Comparison of ENCODE assay signal across 26 mouse cellular contexts in the genomic region with DNA sequence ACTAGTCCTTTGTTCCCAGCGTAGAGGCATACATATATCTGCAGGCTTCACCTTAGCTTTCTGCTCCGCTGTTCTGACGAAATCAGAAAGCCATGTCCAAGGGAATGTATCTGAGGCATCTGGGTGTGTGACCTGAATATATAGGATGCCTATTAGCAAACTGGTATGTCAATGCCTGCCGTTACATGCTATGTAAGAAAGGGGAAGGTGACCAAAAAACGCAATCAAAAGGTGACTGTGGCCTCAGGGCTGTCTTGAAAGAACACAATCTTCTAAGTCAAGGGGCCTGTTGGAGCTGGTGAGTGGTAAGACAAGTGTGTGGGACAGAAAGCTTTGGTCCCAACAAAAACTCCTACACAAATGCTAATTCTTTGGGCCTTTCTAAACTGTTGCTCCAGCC. TPM values are rescaled to one million over a fixed set of nuclear protein-coding genes. Genes with fewer than 3 reads are reported as not detected.
DNase-seq lines count a peak whose midpoint lies in the region; ATAC-seq and TF ChIP-seq lines count a peak whose summit lies in the region.
"Had no signal": no experiment of that assay in that cellular context is flagged by ENCODE, and none has a peak within 500 bp of the region (broad histone marks: within the 10 kb centered on the region; RNA-seq: fewer than 3 reads in every experiment).

No protein-coding gene starts in this region.

- peaks cover 34% of the 10 kb centered on the region for H3K79me2 ChIP-seq in liver, adult 2 months (ENCODE audit: control insufficient read depth, insufficient read depth, low read length)

- no peak overlapping the region for H3K9ac ChIP-seq in liver, adult 2 months (ENCODE audit: low read depth, low read length)
- no peak overlapping the region for H3K9ac ChIP-seq in liver, embryonic 12.5 days
- no peak overlapping the region for H3K9ac ChIP-seq in liver, embryonic 15.5 days
- H3K9ac ChIP-seq: embryonic facial prominence, embryonic 12.5 days; embryonic facial prominence, embryonic 15.5 days; forebrain, embryonic 12.5 days; forebrain, embryonic 15.5 days; hindbrain, embryonic 13.5 days had no signal

- H3K9me3 ChIP-seq in liver, embryonic 12.5 days (replicated peaks), result no peaks in the 10 kb centered on the region
- H3K9me3 ChIP-seq in liver, embryonic 15.5 days (replicated peaks), result no peaks in the 10 kb centered on the region
- H3K9me3 ChIP-seq: embryonic facial prominence, embryonic 12.5 days; embryonic facial prominence, embryonic 15.5 days; forebrain, embryonic 15.5 days had no signal

- no peak for ATAC-seq in liver, embryonic 12.5 days
- no peak for ATAC-seq in liver, embryonic 15.5 days (ENCODE audit: insufficient read depth)
- ATAC-seq: forebrain, embryonic 15.5 days; hindbrain, embryonic 16.5 days; Patski had no signal

- no peak overlapping the region for H3K4me2 ChIP-seq in liver, embryonic 12.5 days
- no peak overlapping the region for H3K4me2 ChIP-seq in liver, embryonic 15.5 days
- H3K4me2 ChIP-seq: embryonic facial prominence, embryonic 12.5 days; embryonic facial prominence, embryonic 15.5 days; forebrain, embryonic 12.5 days; forebrain, embryonic 15.5 days; heart, embryonic 11.5 days; hindbrain, embryonic 13.5 days had no signal

- no peak for DNase-seq in liver, adult 2 months (ENCODE audit: extremely low read depth, low read depth, low spot score)
- no peak for DNase-seq in liver
- DNase-seq in gastrocnemius, adult 8-10 months (ENCODE audit: low spot score in 2 of 2), result no peak
- DNase-seq in adipocyte (ENCODE audit: low spot score), result no peak
- no peak for DNase-seq in kidney, adult 9 months
- DNase-seq: adrenal gland, adult 2 months; adrenal gland, postnatal 14 days; B cell, adult 2 months; cerebellum, adult 11 months; cerebellum, adult 2 months; cerebellum, adult 9-11 months; cerebellum, postnatal 25 days; gastrocnemius, postnatal 10 days; heart, postnatal 36 days had no signal

- H3K4me1 ChIP-seq in liver, adult 2 months (ENCODE audit: control insufficient read depth, insufficient read depth, low read length), result peaks cover 37% of the 10 kb centered on the region
- H3K4me1 ChIP-seq in liver, embryonic 12.5 days, result peaks cover 27% of the 10 kb centered on the region
- peaks cover 42% of the 10 kb centered on the region for H3K4me1 ChIP-seq in liver, embryonic 15.5 days (replicated peaks)
- H3K4me1 ChIP-seq: embryonic facial prominence, embryonic 12.5 days; embryonic facial prominence, embryonic 15.5 days; forebrain, embryonic 12.5 days; forebrain, embryonic 15.5 days; hindbrain, embryonic 10.5 days; hindbrain, embryonic 13.5 days had no signal

- peaks cover 66% of the 10 kb centered on the region for H3K36me3 ChIP-seq in liver, adult 2 months (ENCODE audit: control insufficient read depth, insufficient read depth, low read length)
- peaks cover 29% of the 10 kb centered on the region for H3K36me3 ChIP-seq in liver, embryonic 12.5 days
- H3K36me3 ChIP-seq in liver, embryonic 15.5 days (replicated peaks), result peaks cover 37% of the 10 kb centered on the region

- TF ChIP-seq CTCF in liver, adult 2 months (IDR thresholded peaks at IDR 0.05; ENCODE audit: low read depth, low read length), result no peak

- H3K27ac ChIP-seq in liver, adult 2 months (replicated peaks; ENCODE audit: insufficient read depth, low read depth, low read length), result peak overlapping the region; percentile 71
- H3K27ac ChIP-seq in liver, embryonic 12.5 days, result peak overlapping the region; percentile 38; the same call in 1 of the 2 replicates
- peak overlapping the region; percentile 26 for H3K27ac ChIP-seq in liver, embryonic 15.5 days (replicated peaks)
- H3K27ac ChIP-seq: embryonic facial prominence, embryonic 12.5 days; embryonic facial prominence, embryonic 15.5 days; forebrain, embryonic 12.5 days; forebrain, embryonic 15.5 days; hindbrain, embryonic 10.5 days; hindbrain, embryonic 13.5 days had no signal

- H3K4me3 ChIP-seq in liver, adult 2 months (ENCODE audit: insufficient read depth, low read depth, low read length), result no peak overlapping the region
- H3K4me3 ChIP-seq in liver, embryonic 12.5 days, result no peak overlapping the region
- no peak overlapping the region for H3K4me3 ChIP-seq in liver, embryonic 15.5 days (replicated peaks)
- H3K4me3 ChIP-seq: embryonic facial prominence, embryonic 12.5 days; embryonic facial prominence, embryonic 15.5 days; forebrain, embryonic 12.5 days; forebrain, embryonic 15.5 days; hindbrain, embryonic 10.5 days; hindbrain, embryonic 13.5 days had no signal

- WGBS in liver, adult 2 months, result 57% methylated on average over 5 of the region's 5 CpGs
- 74% methylated on average over 5 of the region's 5 CpGs for WGBS in liver, embryonic 12.5 days (ENCODE audit: insufficient replicate concordance)
- WGBS in liver, embryonic 15.5 days (ENCODE audit: insufficient replicate concordance), result 74% methylated on average over 5 of the region's 5 CpGs

- no peaks in the 10 kb centered on the region for H3K27me3 ChIP-seq in liver, adult 2 months (ENCODE audit: control insufficient read depth, insufficient read depth, low read length)
- no peaks in the 10 kb centered on the region for H3K27me3 ChIP-seq in liver, embryonic 12.5 days (replicated peaks)
- no peaks in the 10 kb centered on the region for H3K27me3 ChIP-seq in liver, embryonic 15.5 days
- H3K27me3 ChIP-seq: CH12.LX; embryonic facial prominence, embryonic 12.5 days; embryonic facial prominence, embryonic 15.5 days; forebrain, embryonic 12.5 days; forebrain, embryonic 15.5 days; hindbrain, embryonic 13.5 days; Patski had no signal

- TF ChIP-seq POLR2A in liver, adult 2 months (IDR thresholded peaks at IDR 0.05; ENCODE audit: extremely low read depth, insufficient read depth, low read length), result no peak

RNA-seq across cellular contexts. Expression of gene Abca1, which starts 28.2 kb away (rescaled TPM):
- total RNA-seq in liver, adult 2 months (2014; rRNA removed), result 65.4 and 89.1 TPM in 2 replicates
- 17.1 and 21.0 TPM in 2 replicates for polyA plus RNA-seq in liver, adult 2 months (2012; rRNA removed)
- 9.8 and 10.1 TPM in 2 replicates for polyA plus RNA-seq in liver, embryonic 12.5 days (2016; fragmentation: Nextera tagmentation; extraction: Ambion mirVana)
- polyA plus RNA-seq in liver, embryonic 15.5 days (2015; fragmentation: Nextera tagmentation; extraction: Ambion mirVana), result 11.5 and 14.8 TPM in 2 replicates
- 1 to 10 TPM; 5.0 to 7.6 (median 7.4) TPM for total RNA-seq in gastrocnemius, adult 8-10 months (2022)
